Mouse (Mus musculus): ENCODE results near the gene Maml2.

- TF ChIP-seq CTCF (IDR thresholded peaks at IDR 0.05) (no peak), EP300 (IDR thresholded peaks at IDR 0.05) (no peak)
Measured at GRCm38 (mm10) chr9:13620794-13621193, 323.0 kb downstream of the Maml2 start.

All from lung, postnatal 0 days (tissue).